Mouse (Mus musculus) liver, embryonic 12.5 days (tissue): Measurements from ENCODE around the gene Lonp2. TPM values are rescaled to one million over a fixed set of nuclear protein-coding genes. Genes with fewer than 3 reads are reported as not detected.

Experiments
- ATAC-seq: fragments of 200-750 bp; cut with Nextera tagmentation; 2 replicates; pipeline ENCODE4 v1.8.0; 2017; ENCODE audit warnings: moderate number of reproducible peaks, mild to moderate bottlenecking, moderate library complexity
- H3K27ac ChIP-seq: fragments of 300-500 bp; sonication (generic); 2 replicates; pipeline ENCODE4 v1.5.1; 2016; ENCODE audit warnings: mild to moderate bottlenecking
- H3K27me3 ChIP-seq: fragments of 300-500 bp; sonication (generic); replicated peaks from 2 replicates; pipeline ENCODE4 v1.6.1; 2016; ENCODE audit warnings: mild to moderate bottlenecking, moderate library complexity
- H3K36me3 ChIP-seq: fragments of 300-500 bp; sonication (generic); 2 replicates; pipeline ENCODE4 v1.6.1; 2016; ENCODE audit warnings: mild to moderate bottlenecking, moderate library complexity
- H3K4me1 ChIP-seq: fragments of 300-500 bp; sonication (generic); 2 replicates; pipeline ENCODE4 v1.6.1; 2016
- H3K4me2 ChIP-seq: fragments of 300-500 bp; sonication (generic); 2 replicates; pipeline ENCODE4 v1.6.1; 2016; ENCODE audit warnings: mild to moderate bottlenecking, moderate library complexity
- H3K4me3 ChIP-seq: fragments of 300-500 bp; sonication (generic); 2 replicates; pipeline ENCODE4 v1.5.1; 2016; ENCODE audit warnings: mild to moderate bottlenecking, moderate library complexity
- H3K9ac ChIP-seq: fragments of 300-500 bp; sonication (generic); 2 replicates; pipeline ENCODE4 v1.6.1; 2016; ENCODE audit warnings: mild to moderate bottlenecking, moderate library complexity
- H3K9me3 ChIP-seq: fragments of 300-500 bp; sonication (generic); replicated peaks from 2 replicates; pipeline ENCODE4 v1.6.1; 2016; ENCODE audit warnings: mild to moderate bottlenecking, moderate library complexity
- WGBS: fragments of 180-500 bp; shearing (Covaris S2); methylation state at CpG from one replicate; pipeline ENCODE4 v1.1.7; 2016; ENCODE audit not compliant: insufficient replicate concordance; 5-methylcytosine and 5-hydroxymethylcytosine counted together
- polyA plus RNA-seq: library from polyadenylated mRNA; unstranded; fragments of >200 nt; fragmentation: Nextera tagmentation; extraction: Ambion mirVana; gene quantifications from 2 replicates; pipeline ENCODE4 v1.2.1, GENCODE M21; 2016

Lonp2 gene
- polyA plus RNA-seq, 1 experiment from 2014 or later, result 40.1 TPM

DNA sequence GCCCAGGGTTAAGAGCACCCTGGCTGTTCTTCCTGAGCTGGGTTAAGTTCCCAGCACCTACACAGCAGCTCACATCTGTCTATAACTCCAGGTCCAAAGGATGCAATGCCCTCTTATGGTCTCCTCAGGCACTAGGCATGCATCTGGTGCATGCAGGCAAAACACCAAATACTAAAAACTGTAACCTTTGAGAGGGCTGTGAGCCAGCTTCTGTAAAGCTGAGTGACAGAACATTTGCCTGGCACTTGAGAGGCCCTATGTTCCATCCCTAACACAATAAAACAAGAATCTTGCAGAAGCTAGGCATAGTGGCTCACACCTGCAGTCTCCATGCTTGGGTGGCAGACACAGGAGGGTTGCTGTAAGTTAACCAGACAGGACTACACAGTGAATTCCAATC lies 117.8 kb downstream of the Lonp2 start:
- Histone ChIP-seq H3K4me1 (peaks cover 77% of the 10 kb centered on the region), H3K36me3 (no peaks in the 10 kb centered on the region), H3K9me3 (no peaks in the 10 kb centered on the region), H3K27ac (no peak overlapping the region), H3K4me2 (no peak overlapping the region), H3K27me3 (no peaks in the 10 kb centered on the region), H3K9ac (no peak overlapping the region), H3K4me3 (no peak overlapping the region)
- ATAC-seq, result no peak

DNA sequence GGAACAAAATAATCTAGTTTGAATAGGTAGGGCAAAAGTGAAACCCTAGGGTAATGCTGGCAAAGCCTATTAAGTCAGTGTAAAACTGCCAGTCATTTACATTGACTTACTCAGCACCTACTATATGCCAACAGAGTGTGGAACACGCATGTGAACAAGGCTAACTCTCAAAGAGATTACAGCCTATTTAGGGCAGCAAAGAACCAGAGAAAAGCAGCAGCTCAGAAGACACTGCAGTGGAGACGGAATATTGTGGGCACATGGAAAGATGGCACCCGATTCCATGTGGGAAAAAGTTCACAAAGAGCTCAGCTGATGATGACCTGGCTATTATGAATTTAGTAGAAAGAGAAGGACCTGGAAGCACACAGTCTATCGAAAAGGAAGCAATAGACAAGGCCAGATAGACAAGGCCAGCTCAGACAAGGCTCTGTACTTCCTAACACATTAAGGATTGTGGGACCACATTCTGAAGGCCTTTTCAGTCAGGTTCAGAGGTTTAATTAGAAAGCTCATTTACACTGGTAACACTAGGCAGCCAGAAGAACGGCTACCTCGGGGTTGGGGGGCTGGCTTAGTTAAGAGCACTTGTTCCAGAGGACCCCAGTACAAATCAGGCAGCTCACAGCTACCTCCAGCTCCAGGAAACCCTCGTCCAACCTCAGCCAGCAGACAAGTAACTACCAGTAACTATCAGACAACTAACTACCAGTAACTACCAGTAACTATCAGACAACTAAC lies 118.9 kb downstream of the Lonp2 start:
- Histone ChIP-seq H3K4me2 (peak overlapping the region; percentile 45), H3K27ac (peak overlapping the region; percentile 61)

DNA sequence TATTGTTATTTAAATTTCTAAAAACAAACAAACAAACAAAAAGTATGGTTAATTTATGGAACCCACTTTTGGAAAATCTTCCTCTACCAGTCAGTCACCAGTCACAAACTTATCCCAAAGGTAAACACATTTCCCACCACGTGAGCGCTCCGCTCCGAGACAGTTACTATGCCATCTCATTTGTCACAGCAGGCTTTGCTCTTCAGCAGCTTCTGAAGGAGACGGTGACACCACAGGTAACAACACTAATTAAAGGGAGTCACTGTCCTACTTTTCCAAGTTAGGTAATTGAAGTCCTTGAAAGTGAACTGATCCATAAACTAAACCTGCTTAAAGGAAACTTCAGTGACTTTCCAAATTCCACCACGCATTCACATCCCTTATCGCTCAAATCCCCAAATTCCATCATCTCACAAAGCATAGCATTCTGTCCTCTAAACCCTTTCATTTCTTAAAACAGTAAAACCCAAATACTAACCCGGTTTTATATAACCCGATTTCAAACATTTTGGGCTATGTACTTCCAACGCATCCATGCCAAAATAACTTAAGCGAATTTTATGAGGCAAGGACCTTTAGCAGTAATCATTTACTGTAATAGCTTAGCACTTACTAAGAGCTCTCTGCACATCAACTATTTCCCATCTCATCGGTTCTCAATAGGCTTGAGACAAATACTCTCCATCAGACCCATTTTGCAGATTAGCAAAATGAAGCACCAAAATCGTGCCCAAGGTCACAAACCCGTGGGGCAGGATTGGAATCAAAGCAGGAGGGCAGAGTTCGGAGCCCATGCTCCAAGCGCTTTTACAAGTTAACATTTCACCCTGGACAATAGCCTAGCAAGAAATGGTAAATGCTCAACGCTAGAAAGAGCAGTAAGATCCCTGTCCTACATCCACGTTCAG lies 120.7 kb downstream of the Lonp2 start:
- no peak for ATAC-seq

More for the DNA sequence above, 118.9 kb downstream of the Lonp2 start:
- Histone ChIP-seq H3K27me3 (no peaks in the 10 kb centered on the region), H3K36me3 (no peaks in the 10 kb centered on the region), H3K4me1 (peaks cover 74% of the 10 kb centered on the region), H3K4me3 (no peak overlapping the region), H3K9me3 (no peaks in the 10 kb centered on the region), H3K9ac (peak overlapping the region; percentile 56)
- WGBS, result 51% methylated on average over 7 of the region's 7 CpGs
- no peak for ATAC-seq

DNA sequence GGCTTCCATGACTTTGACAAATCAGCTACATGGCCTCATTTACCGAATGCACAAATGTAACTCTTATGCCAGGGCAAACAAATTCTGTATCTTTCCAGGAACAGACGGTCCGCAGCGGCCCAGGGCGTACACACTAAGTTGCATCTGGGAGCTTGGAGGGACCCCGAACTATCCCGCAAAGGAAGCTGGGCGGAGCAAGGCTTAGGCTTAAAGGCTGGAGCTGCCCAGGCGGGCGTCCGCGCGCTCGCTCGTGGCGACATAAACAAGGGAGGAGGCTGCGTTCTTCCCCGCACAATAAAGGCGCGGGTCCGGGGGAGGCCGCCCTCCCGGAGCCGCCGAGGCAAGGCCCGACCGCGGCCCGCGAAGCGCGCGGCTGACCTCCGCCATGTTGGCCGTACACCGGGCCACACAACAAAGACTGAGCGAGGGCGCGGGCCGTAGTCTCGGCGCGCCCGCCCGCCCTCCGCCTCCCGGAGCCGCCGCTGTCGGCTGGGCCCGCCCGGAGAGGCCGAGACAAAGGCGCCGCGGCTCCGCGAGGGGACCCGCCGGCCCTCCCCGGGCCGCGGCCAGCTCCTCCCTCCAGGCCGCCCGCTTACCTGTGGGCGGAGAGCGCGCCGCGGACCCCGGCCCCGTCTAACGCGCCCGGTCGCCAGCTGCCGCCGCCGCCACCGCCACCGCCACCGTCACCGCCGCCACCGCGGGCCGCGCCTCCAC lies 121.5 kb downstream of the Lonp2 start, which contains the start of the genes Gm10638 and Siah1a:
Gm10638 (plus strand) TSS at position 479 of the 714 bp plus-strand sequence.
Siah1a (minus strand) TSS at position 714 of the 714 bp plus-strand sequence.
- H3K9ac ChIP-seq, result peak within 1 kb of the TSS; percentile 99
- no peaks in the 10 kb centered on the region for H3K9me3 ChIP-seq
- H3K4me1 ChIP-seq, result peaks cover 53% of the 10 kb centered on the region
- H3K36me3 ChIP-seq, result no peaks in the 10 kb centered on the region
- under 1% methylated on average over 81 of the region's 88 CpGs for WGBS
- peak; percentile 77 for ATAC-seq
- H3K4me2 ChIP-seq, result peak within 1 kb of the TSS; percentile 81
- peaks cover 3% of the 10 kb centered on the region; the same call in 1 of the 2 replicates for H3K27me3 ChIP-seq
- H3K4me3 ChIP-seq, result peak within 1 kb of the TSS; percentile 96
- H3K27ac ChIP-seq, result peak within 1 kb of the TSS; percentile 97

More for the DNA sequence above, 120.7 kb downstream of the Lonp2 start:
- no peaks in the 10 kb centered on the region for H3K36me3 ChIP-seq
- H3K27ac ChIP-seq, result peak overlapping the region; percentile 97
- no peaks in the 10 kb centered on the region for H3K9me3 ChIP-seq
- peaks cover under 1% of the 10 kb centered on the region; the same call in 1 of the 2 replicates for H3K27me3 ChIP-seq
- H3K4me3 ChIP-seq, result peak overlapping the region; percentile 96
- H3K4me1 ChIP-seq, result peaks cover 59% of the 10 kb centered on the region
- WGBS, result 5% methylated on average over 18 of the region's 18 CpGs
- H3K4me2 ChIP-seq, result peak overlapping the region; percentile 81
- H3K9ac ChIP-seq, result peak overlapping the region; percentile 99

DNA sequence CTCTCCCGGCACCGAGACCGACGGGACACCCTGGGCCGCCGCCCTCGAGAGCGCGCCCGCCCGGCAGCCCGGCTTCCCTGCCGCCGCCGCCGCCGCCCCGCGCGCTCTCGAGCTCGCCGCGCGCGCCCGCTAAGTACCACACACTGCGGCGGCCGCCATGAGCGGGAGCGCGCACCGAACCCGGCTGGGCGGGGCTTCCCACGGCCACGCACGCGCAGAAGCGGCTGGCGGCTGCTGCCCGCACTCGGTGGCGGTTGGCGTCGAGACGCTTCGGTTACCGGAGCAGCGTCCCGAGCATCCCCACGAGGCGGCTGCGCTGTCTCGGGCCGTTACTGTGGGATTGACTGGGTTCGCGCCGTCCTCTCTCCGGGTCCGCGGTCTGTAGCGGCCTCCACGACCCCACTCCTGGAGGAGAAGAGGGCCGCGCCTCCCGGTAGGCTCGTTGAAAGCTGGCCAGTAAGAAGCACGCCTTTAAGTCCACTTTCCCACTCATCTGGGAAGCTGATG lies 122.1 kb downstream of the Lonp2 start:
- peak overlapping the region; percentile 99 for H3K9ac ChIP-seq
- under 1% methylated on average over 61 of the region's 70 CpGs for WGBS

DNA sequence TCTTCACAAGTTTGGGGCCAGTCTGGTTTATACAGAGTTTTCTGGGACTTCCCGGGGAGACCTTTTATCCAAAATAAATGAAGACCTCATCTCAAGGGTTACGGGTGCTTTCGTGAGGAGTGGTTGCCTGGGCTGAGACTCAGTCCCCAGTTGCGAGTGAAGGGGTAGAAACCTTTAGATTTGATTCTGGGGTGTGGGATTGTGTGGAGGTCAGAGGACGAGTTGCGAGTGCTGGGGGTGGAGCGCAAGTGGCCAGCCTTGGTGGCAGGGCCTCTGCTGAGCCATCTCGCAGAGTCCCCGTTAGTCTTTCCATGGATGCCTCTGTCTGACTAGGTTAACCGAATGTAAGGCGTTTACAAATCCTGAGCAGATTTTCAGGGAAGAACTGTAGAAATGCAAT lies 122.7 kb downstream of the Lonp2 start:
- Histone ChIP-seq H3K27me3 (peaks cover 7% of the 10 kb centered on the region), H3K4me2 (peak overlapping the region; percentile 81), H3K36me3 (no peaks in the 10 kb centered on the region), H3K27ac (peak overlapping the region; percentile 97), H3K9me3 (no peaks in the 10 kb centered on the region), H3K4me3 (peak overlapping the region; percentile 96), H3K9ac (peak overlapping the region; percentile 99), H3K4me1 (peaks cover 42% of the 10 kb centered on the region)
- ATAC-seq, result peak; percentile 17; the same call in 1 of the 2 replicates
- 5% methylated on average over 11 of the region's 11 CpGs for WGBS

More for the DNA sequence above, 122.1 kb downstream of the Lonp2 start:
- Histone ChIP-seq H3K36me3 (no peaks in the 10 kb centered on the region), H3K27me3 (peaks cover 3% of the 10 kb centered on the region; the same call in 1 of the 2 replicates), H3K9me3 (no peaks in the 10 kb centered on the region), H3K4me1 (peaks cover 47% of the 10 kb centered on the region), H3K27ac (peak overlapping the region; percentile 97), H3K4me3 (peak overlapping the region; percentile 96), H3K4me2 (peak overlapping the region; percentile 81)
- peak; percentile 85 for ATAC-seq

DNA sequence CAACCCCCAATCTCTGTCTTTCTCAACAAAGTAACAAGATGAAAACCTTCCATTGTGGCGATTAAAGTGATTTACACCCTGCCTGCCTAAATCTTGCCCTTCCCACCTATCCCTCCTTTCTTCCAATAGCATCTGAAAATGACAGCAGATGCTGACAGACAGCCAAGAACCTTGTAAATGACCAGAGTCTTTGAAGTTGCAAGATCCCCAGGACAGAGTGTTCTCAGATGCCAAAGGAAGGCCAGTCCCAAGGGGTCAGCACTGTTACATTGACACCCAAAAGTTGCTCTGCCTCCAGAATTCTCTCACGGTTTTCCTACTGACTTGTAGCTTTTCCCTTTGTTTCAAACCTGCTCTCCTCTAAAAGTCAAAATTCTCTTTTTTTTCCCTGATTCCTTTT lies 126.0 kb downstream of the Lonp2 start:
- WGBS, result 48% methylated on average over 2 of the region's 2 CpGs
- Histone ChIP-seq H3K4me1 (peaks cover 11% of the 10 kb centered on the region), H3K36me3 (no peaks in the 10 kb centered on the region), H3K9ac (no peak overlapping the region), H3K27ac (no peak overlapping the region), H3K27me3 (peaks cover 22% of the 10 kb centered on the region), H3K4me3 (no peak overlapping the region), H3K4me2 (no peak overlapping the region), H3K9me3 (no peaks in the 10 kb centered on the region)
- no peak for ATAC-seq

DNA sequence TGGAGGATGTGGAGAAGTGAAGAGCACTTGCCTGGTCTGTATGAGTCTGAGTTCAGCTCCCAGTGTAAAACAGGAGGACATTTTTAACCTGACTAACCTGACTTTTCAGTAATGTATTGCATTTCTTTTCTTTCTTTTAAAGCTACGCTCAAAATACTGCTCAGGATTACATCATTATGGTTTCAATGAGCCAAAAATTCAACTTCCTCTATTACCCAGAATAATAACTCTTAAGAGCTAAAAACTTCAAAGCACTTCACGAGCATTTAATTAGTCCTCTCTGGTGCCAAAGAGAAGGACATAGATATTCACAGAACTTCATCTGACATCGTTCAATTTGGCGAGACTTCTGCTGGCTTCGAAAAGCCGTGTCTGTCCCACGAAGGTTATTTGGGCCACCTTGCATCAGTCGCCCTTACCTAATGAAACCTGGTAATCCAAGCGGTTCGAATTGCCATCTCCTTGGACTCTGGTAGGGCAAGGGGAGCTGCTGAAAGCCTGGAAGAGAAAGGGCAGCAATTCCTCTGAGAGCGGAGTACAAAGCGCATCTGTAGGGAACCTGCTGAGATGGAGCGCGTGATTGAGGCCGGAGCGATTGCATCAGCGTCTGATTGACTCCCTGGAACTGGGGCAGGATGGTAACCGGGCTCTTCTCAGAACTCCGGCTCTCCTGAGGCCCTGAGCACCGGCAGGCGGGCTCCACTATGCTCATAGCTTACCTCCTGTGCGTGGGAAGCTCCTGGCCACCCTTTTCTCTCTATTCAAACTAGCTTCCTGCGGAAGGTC lies 133.3 kb downstream of the Lonp2 start:
- Histone ChIP-seq H3K4me1 (peaks cover 27% of the 10 kb centered on the region), H3K36me3 (no peaks in the 10 kb centered on the region), H3K27me3 (peaks cover 18% of the 10 kb centered on the region; the same call in 1 of the 2 replicates), H3K4me3 (no peak overlapping the region), H3K9ac (no peak overlapping the region), H3K27ac (no peak overlapping the region), H3K9me3 (no peaks in the 10 kb centered on the region), H3K4me2 (peak overlapping the region; percentile 26; the same call in 1 of the 2 replicates)
- ATAC-seq, result no peak
- WGBS, result 41% methylated on average over 23 of the region's 23 CpGs

DNA sequence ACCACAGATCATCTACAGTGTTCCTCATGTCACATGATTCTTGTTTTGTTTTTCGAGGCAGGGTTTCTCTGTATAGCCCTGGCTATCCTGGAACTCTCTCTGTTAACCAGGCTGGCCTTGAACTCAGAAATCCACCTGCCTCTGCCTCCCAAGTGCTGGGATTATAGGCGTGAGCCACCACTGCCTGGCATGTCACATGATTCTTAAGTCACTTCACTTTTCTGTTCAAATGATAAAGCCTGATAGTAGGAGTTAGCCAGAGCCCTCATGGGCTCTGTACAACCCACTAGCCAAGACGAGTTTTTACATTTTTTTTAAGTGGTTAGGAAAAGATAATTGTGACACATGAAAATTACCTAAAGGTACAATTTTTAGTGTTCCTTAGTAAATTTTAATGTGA lies 134.8 kb downstream of the Lonp2 start:
- Histone ChIP-seq H3K4me1 (peaks cover 27% of the 10 kb centered on the region), H3K36me3 (no peaks in the 10 kb centered on the region), H3K27ac (peak overlapping the region; percentile 73), H3K4me2 (no peak overlapping the region), H3K4me3 (no peak overlapping the region), H3K9me3 (no peaks in the 10 kb centered on the region), H3K9ac (no peak overlapping the region), H3K27me3 (peaks cover 29% of the 10 kb centered on the region)
- peak; percentile 66; the same call in 1 of the 2 replicates for ATAC-seq
- WGBS, result 40% methylated on average over 3 of the region's 3 CpGs

DNA sequence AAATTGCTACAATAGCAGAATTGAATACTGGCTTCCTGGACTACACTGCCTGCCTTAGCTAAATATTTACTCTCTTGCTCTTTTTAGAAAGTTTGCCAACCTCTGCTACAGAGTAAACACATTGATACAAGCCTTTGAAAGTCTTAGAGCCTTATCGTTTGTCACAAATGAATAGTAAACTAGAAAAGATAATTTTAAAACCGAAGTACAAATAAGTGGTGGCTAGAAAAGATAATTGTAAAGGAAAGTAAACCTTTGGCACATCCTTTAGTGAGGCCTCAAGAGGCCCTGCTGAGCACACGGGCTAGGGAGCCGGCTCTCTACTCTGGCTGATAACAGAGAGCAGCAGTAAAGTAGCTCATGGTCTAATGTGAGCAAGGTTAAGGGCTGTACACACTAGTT lies 135.2 kb downstream of the Lonp2 start:
- Histone ChIP-seq H3K4me1 (peaks cover 27% of the 10 kb centered on the region), H3K4me2 (peak overlapping the region; percentile 17; the same call in 1 of the 2 replicates), H3K9ac (no peak overlapping the region), H3K36me3 (no peaks in the 10 kb centered on the region), H3K27me3 (peaks cover 30% of the 10 kb centered on the region), H3K4me3 (no peak overlapping the region), H3K9me3 (no peaks in the 10 kb centered on the region), H3K27ac (peak overlapping the region; percentile 73)
- ATAC-seq, result peak; percentile 91
- WGBS, result 14% methylated on average over 4 of the region's 4 CpGs
